Mouse (Mus musculus) liver, embryonic 14.5 days (tissue): ENCODE results near the gene Gm973. TPM values are rescaled to one million over a fixed set of nuclear protein-coding genes. Genes with fewer than 3 reads are reported as not detected.

Experiments used
- ATAC-seq: fragments of 200-750 bp; cut with Nextera tagmentation; 2 replicates; pipeline ENCODE4 v1.8.0; 2017; ENCODE audit warnings: moderate number of reproducible peaks, mild to moderate bottlenecking, moderate library complexity; ENCODE audit not compliant: insufficient read depth
- DNase-seq, 3 experiments: peaks; one replicate each; pipeline ENCODE4 v3.0.0-alpha.2; 2012 to 2013; ENCODE audit warnings: low read depth in 3 of 3, low spot score in 3 of 3
- H3K27ac ChIP-seq: fragments of 300-500 bp; sonication (generic); 2 replicates; pipeline ENCODE4 v1.5.1; 2014; ENCODE audit warnings: moderate library complexity, mild to moderate bottlenecking, control low read depth, inconsistent platforms
- H3K27me3 ChIP-seq: fragments of 300-500 bp; sonication (generic); 2 replicates; pipeline ENCODE4 v1.6.1; 2014; ENCODE audit warnings: mild to moderate bottlenecking, low read length, moderate library complexity; ENCODE audit not compliant: control insufficient read depth, insufficient read depth
- H3K36me3 ChIP-seq: fragments of 300-500 bp; sonication (generic); replicated peaks from 2 replicates; pipeline ENCODE4 v1.6.1; 2014; ENCODE audit warnings: low read depth; ENCODE audit not compliant: control insufficient read depth, insufficient read depth
- H3K4me1 ChIP-seq, 2 experiments: fragments of 200-500 bp in 1 of 2; fragments of 300-500 bp in 1 of 2; sonication (generic) in 1 of 2; replicated peaks; 2 replicates each; pipeline ENCODE4 v1.6.1; 2012 to 2014; ENCODE audit warnings: antibody characterized with exemption in 1 of 2, inconsistent platforms in 1 of 2, low read length in 1 of 2; ENCODE audit not compliant: control insufficient read depth in 2 of 2, insufficient read depth in 2 of 2
- H3K4me2 ChIP-seq: fragments of 300-500 bp; sonication (generic); 2 replicates; pipeline ENCODE4 v1.6.1; 2014; ENCODE audit warnings: low read depth, mild to moderate bottlenecking, control low read depth, moderate library complexity
- H3K4me3 ChIP-seq, 2 experiments: fragments of 200-500 bp in 1 of 2; fragments of 300-500 bp in 1 of 2; sonication (generic) in 1 of 2; 2 replicates each; pipeline ENCODE4 v1.5.1; 2012 to 2014; ENCODE audit warnings: low read depth in 2 of 2, low read length in 2 of 2, mild to moderate bottlenecking in 2 of 2, control low read depth in 1 of 2, inconsistent platforms in 1 of 2, moderate library complexity in 1 of 2; ENCODE audit not compliant: insufficient read depth in 1 of 2
- H3K9ac ChIP-seq: fragments of 300-500 bp; sonication (generic); replicated peaks from 2 replicates; pipeline ENCODE4 v1.6.1; 2014; ENCODE audit warnings: mild to moderate bottlenecking, control low read depth, moderate library complexity
- H3K9me3 ChIP-seq: fragments of 300-500 bp; sonication (generic); 2 replicates; pipeline ENCODE4 v1.6.1; 2016; ENCODE audit warnings: low read length, mixed read lengths; ENCODE audit not compliant: control insufficient read depth
- CTCF ChIP-seq: IDR thresholded peaks from 2 replicates; pipeline ENCODE4 v1.5.1; 2016; ENCODE audit warnings: antibody characterized with exemption, low read depth, control low read depth
- EP300 ChIP-seq: IDR thresholded peaks from 2 replicates; pipeline ENCODE4 v1.6.1; 2016; ENCODE audit warnings: antibody characterized with exemption, low read depth
- WGBS: fragments of 180-500 bp; shearing (Covaris S2); extraction: QIAGEN DNeasy Blood & Tissue Kit; methylation state at CpG from one replicate; pipeline ENCODE4 v1.1.7; 2014; ENCODE audit not compliant: insufficient replicate concordance; 5-methylcytosine and 5-hydroxymethylcytosine counted together
- polyA plus RNA-seq, 2 experiments: library from polyadenylated mRNA; depleted of rRNA in 1 of 2; stranded (reverse) in 1 of 2; unstranded in 1 of 2; fragments of >200 nt; fragmentation: Nextera tagmentation in 1 of 2; extraction: Ambion mirVana in 1 of 2; gene quantifications; 2 replicates each; pipeline versions ENCODE4 v1.2.1 to v1.2.3; 2012 to 2014

The Gm973 gene
- polyA plus RNA-seq, 2 experiments = 0.03 TPM; not detected in 1

DNA sequence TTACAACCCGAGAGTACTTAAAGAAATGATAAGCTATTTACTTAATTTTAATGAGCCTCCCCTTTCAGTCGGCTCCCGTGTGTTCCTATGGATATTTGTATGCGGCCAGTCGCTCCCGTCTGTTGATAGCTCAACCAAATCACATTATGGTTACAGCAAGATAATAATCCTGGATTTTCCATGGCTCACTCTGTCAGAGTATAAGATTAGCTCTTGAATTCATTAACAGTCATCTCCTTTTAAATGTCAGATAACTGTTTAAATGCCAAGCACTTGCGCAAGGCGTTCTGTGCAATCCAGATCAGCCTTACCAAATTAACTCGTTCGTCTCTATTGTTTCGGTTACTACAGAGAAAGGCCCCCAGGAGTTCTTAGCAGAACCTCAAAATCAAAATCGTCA lies 76.8 kb downstream of the Gm973 start:
- H3K4me1 ChIP-seq = peaks cover 0 to 5% of the 10 kb centered on the region in 2 experiments; a peak in 1 of 4 replicates
- H3K9me3 ChIP-seq = no peaks in the 10 kb centered on the region
- WGBS = 34% methylated on average over 12 of the region's 12 CpGs

DNA sequence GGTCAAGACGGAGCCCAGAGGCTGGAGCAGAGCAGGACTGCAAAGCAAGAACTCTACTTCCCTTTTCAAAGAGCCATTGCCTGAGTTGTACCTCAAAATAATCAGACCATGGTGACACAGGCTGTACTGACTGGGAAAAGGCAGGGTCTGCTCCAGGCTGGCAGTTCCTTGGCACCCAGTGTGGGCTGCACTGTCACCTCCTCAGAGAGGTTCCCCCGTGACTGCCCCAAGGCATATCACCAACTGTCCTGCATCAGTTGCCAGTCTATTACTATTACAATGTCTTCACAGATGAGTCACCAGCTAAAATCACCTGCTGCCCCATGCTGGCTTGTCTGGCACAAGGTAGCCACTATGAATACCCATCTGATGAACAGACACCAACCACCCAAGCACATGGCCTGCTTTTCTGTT lies 77.6 kb downstream of the Gm973 start:
- TF ChIP-seq EP300 (no peak), CTCF (no peak)
- Histone ChIP-seq H3K4me2 (no peak overlapping the region), H3K36me3 (no peaks in the 10 kb centered on the region), H3K4me3 (no peak overlapping the region), H3K27me3 (no peaks in the 10 kb centered on the region), H3K4me1 (peaks cover 0 to 5% of the 10 kb centered on the region in 2 experiments; a peak in 1 of 4 replicates), H3K27ac (no peak overlapping the region), H3K9me3 (no peaks in the 10 kb centered on the region), H3K9ac (no peak overlapping the region)
- DNase-seq (no peak), ATAC-seq (no peak)
- 16% methylated on average over 2 of the region's 2 CpGs for WGBS

More for the DNA sequence above, 76.8 kb downstream of the Gm973 start:
- ATAC-seq (no peak), DNase-seq (no peak)
- Histone ChIP-seq H3K4me2 (no peak overlapping the region), H3K27me3 (no peaks in the 10 kb centered on the region), H3K36me3 (no peaks in the 10 kb centered on the region), H3K27ac (no peak overlapping the region), H3K4me3 (no peak overlapping the region), H3K9ac (no peak overlapping the region)
- TF ChIP-seq EP300 = no peak
- TF ChIP-seq CTCF = no peak

DNA sequence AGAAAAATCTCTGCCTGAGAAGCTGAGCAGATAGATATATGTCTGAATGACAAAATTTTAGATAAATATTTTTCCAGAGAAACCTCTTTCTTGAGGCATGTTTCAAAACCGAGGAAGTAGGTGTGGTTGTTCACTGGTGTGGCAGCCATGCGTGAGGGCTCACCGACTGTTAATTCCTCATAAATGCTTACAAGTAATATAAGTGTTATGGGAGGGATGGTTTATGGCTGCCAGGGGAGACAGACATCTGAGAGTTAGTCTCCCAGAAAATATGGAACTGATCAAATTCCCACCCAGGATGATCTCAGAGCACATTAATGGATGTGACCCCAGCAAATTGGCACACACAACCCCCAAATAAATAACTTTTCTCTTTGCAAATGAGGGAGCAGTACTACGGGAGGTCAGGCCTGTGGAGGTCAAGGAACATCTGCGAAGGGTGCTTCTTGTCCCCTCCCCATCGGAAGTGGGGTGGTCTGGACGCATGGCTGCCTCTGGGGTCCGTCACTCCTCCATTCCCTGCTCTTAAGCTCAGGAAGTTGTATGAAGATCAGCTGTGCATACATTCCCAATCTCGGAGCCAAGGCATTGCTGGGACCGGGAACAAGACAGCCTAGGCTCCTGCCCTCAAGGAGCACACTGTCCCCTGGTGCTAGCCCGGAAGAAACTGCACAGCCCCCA lies 78.7 kb downstream of the Gm973 start:
- no peaks in the 10 kb centered on the region for H3K27me3 ChIP-seq
- H3K9ac ChIP-seq = no peak overlapping the region
- H3K4me2 ChIP-seq = no peak overlapping the region
- DNase-seq (no peak), ATAC-seq (no peak)
- 76% methylated on average over 11 of the region's 11 CpGs for WGBS
- no peaks in the 10 kb centered on the region for H3K9me3 ChIP-seq
- TF ChIP-seq EP300 (no peak), CTCF (no peak)
- no peak overlapping the region for H3K4me3 ChIP-seq
- H3K36me3 ChIP-seq = no peaks in the 10 kb centered on the region
- peaks cover 0 to 5% of the 10 kb centered on the region in 2 experiments; a peak in 1 of 4 replicates for H3K4me1 ChIP-seq
- H3K27ac ChIP-seq = no peak overlapping the region

DNA sequence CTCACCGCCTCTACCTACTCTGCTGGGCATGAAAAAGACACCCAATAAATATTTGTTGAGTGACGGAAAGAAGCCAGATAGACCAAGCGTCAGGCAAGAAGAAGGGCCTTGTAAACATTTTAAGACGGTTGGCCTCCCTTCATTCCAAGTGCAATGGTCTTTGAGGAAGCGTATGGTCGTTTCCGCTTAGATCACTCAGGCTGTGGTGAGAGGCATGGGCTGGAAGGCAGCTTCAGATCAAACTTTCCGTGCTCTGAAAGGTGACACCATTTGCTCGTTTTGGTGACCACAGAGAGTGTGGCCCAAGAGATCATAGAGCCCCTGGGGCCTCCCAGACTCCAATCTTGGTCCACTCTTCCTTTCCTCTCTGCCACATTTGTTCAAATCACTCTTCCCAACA lies 79.5 kb downstream of the Gm973 start:
- H3K4me3 ChIP-seq = no peak overlapping the region
- no peak for DNase-seq
- 50% methylated on average over 9 of the region's 9 CpGs for WGBS
- no peak overlapping the region for H3K27ac ChIP-seq
- H3K9me3 ChIP-seq = no peaks in the 10 kb centered on the region
- TF ChIP-seq CTCF (no peak), EP300 (no peak)
- no peaks in the 10 kb centered on the region for H3K36me3 ChIP-seq
- no peak overlapping the region for H3K9ac ChIP-seq
- ATAC-seq = no peak
- no peak overlapping the region for H3K4me2 ChIP-seq
- no peaks in the 10 kb centered on the region for H3K27me3 ChIP-seq
- H3K4me1 ChIP-seq = peaks cover 0 to 5% of the 10 kb centered on the region in 2 experiments; a peak in 1 of 4 replicates

DNA sequence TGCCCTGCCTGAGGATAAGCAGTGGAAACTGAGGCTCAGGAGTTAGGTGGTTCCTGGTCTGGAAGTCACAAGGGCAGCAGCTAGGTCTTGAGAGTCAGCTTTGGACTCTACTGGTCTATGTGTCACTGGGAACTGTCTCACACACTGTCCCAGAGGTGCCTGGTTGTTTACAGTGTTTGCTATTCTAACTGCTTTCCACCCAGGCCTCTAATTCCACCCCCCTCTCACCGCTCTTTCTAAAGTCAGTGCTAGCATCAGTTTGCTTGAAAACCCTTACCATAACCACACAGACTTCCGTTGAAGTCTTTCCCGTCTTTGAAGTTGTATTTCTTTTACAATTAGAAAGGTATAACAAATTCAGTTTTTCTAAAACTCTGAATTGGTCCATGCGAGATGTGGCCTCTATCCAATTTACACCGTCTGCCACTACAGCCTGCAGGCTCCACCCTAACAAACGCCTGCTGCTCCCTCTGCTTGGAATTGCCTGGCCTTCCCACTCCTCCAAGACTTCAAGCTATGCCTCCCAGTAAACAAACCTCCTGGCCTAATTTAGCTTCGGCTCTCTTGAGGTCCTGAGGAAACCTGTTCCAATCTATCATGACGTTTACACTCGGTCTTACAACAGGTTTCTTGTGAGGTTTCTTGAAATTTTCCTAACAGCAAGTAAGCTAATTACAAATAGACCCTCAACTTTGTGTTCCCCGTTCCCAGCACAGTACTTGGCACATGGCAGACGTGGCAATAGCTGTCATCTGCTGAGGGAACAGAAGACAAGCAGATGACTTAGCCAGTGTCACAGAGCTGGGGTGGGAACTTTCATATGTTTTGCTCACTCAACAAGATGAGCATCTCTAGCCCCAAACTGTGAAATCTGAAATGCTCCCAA lies 86.7 kb downstream of the Gm973 start:
- DNase-seq (no peak), ATAC-seq (no peak)
- TF ChIP-seq EP300 (no peak), CTCF (no peak)
- Histone ChIP-seq H3K9ac (no peak overlapping the region), H3K4me2 (no peak overlapping the region), H3K4me1 (no peaks in the 10 kb centered on the region), H3K4me3 (no peak overlapping the region), H3K27me3 (no peaks in the 10 kb centered on the region), H3K27ac (no peak overlapping the region), H3K36me3 (no peaks in the 10 kb centered on the region), H3K9me3 (no peaks in the 10 kb centered on the region)
- WGBS = 41% methylated on average over 11 of the region's 11 CpGs
